Mouse (Mus musculus): ENCODE data around the gene Tfeb.

DNA sequence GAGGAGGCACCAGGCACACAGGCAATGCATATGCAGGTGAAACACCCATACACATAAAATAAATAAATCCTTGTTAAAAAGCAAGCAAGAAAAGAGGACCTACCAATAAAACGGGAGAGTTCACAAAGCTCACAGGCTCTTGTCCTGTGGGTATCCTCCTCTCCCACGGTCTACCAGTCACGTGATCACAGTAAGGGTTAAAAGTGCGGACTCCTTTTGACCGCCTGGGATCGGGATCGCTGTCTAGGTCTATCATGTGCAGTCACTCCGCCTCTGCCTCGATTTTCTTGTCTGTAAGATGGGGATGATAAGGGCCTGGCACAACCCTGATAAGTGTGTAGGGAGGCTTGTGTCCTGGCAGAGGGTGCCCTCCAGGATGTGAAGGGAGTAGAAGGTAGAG, 60.6 kb downstream of the Tfeb start:
- TF ChIP-seq CTCF (IDR thresholded peaks at IDR 0.05; ENCODE audit: borderline replicate concordance, insufficient read depth, low read length) (no peak), POLR2A (IDR thresholded peaks at IDR 0.05; ENCODE audit: low read depth, low read length) (no peak)
